Mouse (Mus musculus) MEL (cell line): ENCODE data around the gene Fkbp6. TPM values are rescaled to one million over a fixed set of nuclear protein-coding genes. Genes with fewer than 3 reads are reported as not detected.

Experiments
- DNase-seq: peaks from one replicate; pipeline ENCODE4 v3.0.0; 2011; ENCODE audit warnings: low read depth, low spot score
- H3K27ac ChIP-seq: 2 replicates; pipeline ENCODE4 v1.5.1; 2012; ENCODE audit warnings: low read depth, mild to moderate bottlenecking, control low read depth, low read length, moderate library complexity; ENCODE audit not compliant: control insufficient read depth
- H3K27me3 ChIP-seq, 2 experiments: fragments of 150-350 bp in 1 of 2; sonication (generic) in 1 of 2; 2 replicates each; pipeline ENCODE4 v1.6.1; 2012; ENCODE audit warnings: low read length in 2 of 2, mild to moderate bottlenecking in 2 of 2, improper control_type of control experiment in 1 of 2, moderate library complexity in 1 of 2; ENCODE audit not compliant: insufficient read depth in 2 of 2, control insufficient read depth in 1 of 2
- H3K36me3 ChIP-seq, 2 experiments: 2 replicates each; pipeline ENCODE4 v1.6.1; 2012 to 2014; ENCODE audit warnings: low read length in 2 of 2, improper control_type of control experiment in 1 of 2, inconsistent platforms in 1 of 2, mild to moderate bottlenecking in 1 of 2; ENCODE audit not compliant: insufficient read depth in 2 of 2, control insufficient read depth in 1 of 2
- H3K4me1 ChIP-seq, 2 experiments: fragments of 150-350 bp in 1 of 2; sonication (generic) in 1 of 2; 2 replicates each; pipeline ENCODE4 v1.6.1; 2012; ENCODE audit warnings: low read length in 2 of 2, improper control_type of control experiment in 1 of 2, mild to moderate bottlenecking in 1 of 2; ENCODE audit not compliant: insufficient read depth in 2 of 2, control insufficient read depth in 1 of 2
- H3K4me3 ChIP-seq, 2 experiments: fragments of 150-350 bp in 1 of 2; sonication (generic) in 1 of 2; 2 replicates each; pipeline ENCODE4 v1.5.1; 2012; ENCODE audit warnings: low read depth in 2 of 2, low read length in 2 of 2, mild to moderate bottlenecking in 2 of 2, moderate library complexity in 2 of 2, control low read depth in 1 of 2, improper control_type of control experiment in 1 of 2; ENCODE audit not compliant: control insufficient read depth in 1 of 2, insufficient read depth in 1 of 2
- H3K79me2 ChIP-seq: 2 replicates; pipeline ENCODE4 v1.6.1; 2012; ENCODE audit warnings: mild to moderate bottlenecking, low read length, moderate library complexity; ENCODE audit not compliant: control insufficient read depth, poor library complexity, insufficient read depth
- H3K9ac ChIP-seq: 2 replicates; pipeline ENCODE4 v1.6.1; 2012; ENCODE audit warnings: low read depth, mild to moderate bottlenecking, control low read depth, low read length, moderate library complexity; ENCODE audit not compliant: control insufficient read depth, poor library complexity, severe bottlenecking
- H3K9me3 ChIP-seq: fragments of 150-350 bp; sonication (generic); replicated peaks from 2 replicates; pipeline ENCODE4 v1.6.1; 2012; ENCODE audit warnings: mild to moderate bottlenecking, low read length, improper control_type of control experiment, moderate library complexity; ENCODE audit not compliant: insufficient read depth
- BHLHE40 ChIP-seq: IDR thresholded peaks from 2 replicates; pipeline ENCODE4 v1.6.1; 2012; ENCODE audit warnings: low read depth, mild to moderate bottlenecking, inconsistent platforms, low read length, improper control_type of control experiment, borderline replicate concordance
- E2F4 ChIP-seq: IDR thresholded peaks from 2 replicates; pipeline ENCODE4 v1.6.1; 2011; ENCODE audit warnings: low read depth, low read length, improper control_type of control experiment, borderline replicate concordance
- EP300 ChIP-seq, 2 experiments: IDR thresholded peaks; 2 replicates each; pipeline ENCODE4 v1.6.1; 2011; ENCODE audit warnings: improper control_type of control experiment in 2 of 2, low read length in 2 of 2, low read depth in 1 of 2, mild to moderate bottlenecking in 1 of 2
- KAT2A ChIP-seq: conservative IDR thresholded peaks from 2 replicates; pipeline ENCODE4 v1.6.1; 2012; ENCODE audit warnings: low read depth, low read length, improper control_type of control experiment, inconsistent platforms
- MAFK ChIP-seq: IDR thresholded peaks from 2 replicates; pipeline ENCODE4 v1.6.1; 2011; ENCODE audit warnings: low read depth, mild to moderate bottlenecking, low read length, improper control_type of control experiment, borderline replicate concordance
- MAX ChIP-seq: IDR thresholded peaks from 2 replicates; pipeline ENCODE4 v1.6.1; 2011; ENCODE audit warnings: low read length, improper control_type of control experiment
- MEF2A ChIP-seq: IDR thresholded peaks from 2 replicates; pipeline ENCODE4 v1.6.1; 2014; ENCODE audit warnings: low read depth, mild to moderate bottlenecking, inconsistent platforms, low read length, improper control_type of control experiment; ENCODE audit not compliant: poor library complexity, insufficient replicate concordance, severe bottlenecking; ENCODE audit errors: extremely low read depth
- MXI1 ChIP-seq: IDR thresholded peaks from 2 replicates; pipeline ENCODE4 v1.6.1; 2011; ENCODE audit warnings: mild to moderate bottlenecking, low read depth, low read length, improper control_type of control experiment
- MYB ChIP-seq: IDR thresholded peaks from 2 replicates; pipeline ENCODE4 v1.6.1; 2011; ENCODE audit warnings: mild to moderate bottlenecking, low read depth, low read length, improper control_type of control experiment
- MYC ChIP-seq: IDR thresholded peaks from 2 replicates; pipeline ENCODE4 v1.6.1; 2011; ENCODE audit warnings: low read depth, mild to moderate bottlenecking, low read length, improper control_type of control experiment, moderate library complexity
- NELFE ChIP-seq: IDR thresholded peaks from 2 replicates; pipeline ENCODE4 v1.6.1; 2011; ENCODE audit warnings: low read depth, low read length, improper control_type of control experiment
- POLR2AphosphoS2 ChIP-seq: IDR thresholded peaks from 2 replicates; pipeline ENCODE4 v1.6.1; 2011; ENCODE audit warnings: low read length, improper control_type of control experiment
- RCOR1 ChIP-seq: IDR thresholded peaks from 2 replicates; pipeline ENCODE4 v1.6.1; 2012; ENCODE audit warnings: low read depth, mild to moderate bottlenecking, inconsistent platforms, low read length, improper control_type of control experiment
- SIN3A ChIP-seq: IDR thresholded peaks from 2 replicates; pipeline ENCODE4 v1.6.1; 2012; ENCODE audit warnings: low read length, improper control_type of control experiment, inconsistent platforms
- SMC3 ChIP-seq: IDR thresholded peaks from 2 replicates; pipeline ENCODE4 v1.6.1; 2011; ENCODE audit warnings: low read depth, low read length, improper control_type of control experiment
- TAL1 ChIP-seq: IDR thresholded peaks from 2 replicates; pipeline ENCODE4 v1.6.1; 2012; ENCODE audit warnings: mild to moderate bottlenecking, inconsistent platforms, low read length, moderate library complexity, mixed read lengths
- TBP ChIP-seq: IDR thresholded peaks from 2 replicates; pipeline ENCODE4 v1.8.0; 2011; ENCODE audit warnings: low read depth, low read length, improper control_type of control experiment
- USF1 ChIP-seq: IDR thresholded peaks from 2 replicates; pipeline ENCODE4 v1.6.1; 2014; ENCODE audit warnings: low read depth, mild to moderate bottlenecking, inconsistent platforms, low read length, improper control_type of control experiment, moderate library complexity
- ZC3H11A ChIP-seq: IDR thresholded peaks from 2 replicates; pipeline ENCODE4 v1.6.1; 2012; ENCODE audit warnings: low read depth, mild to moderate bottlenecking, inconsistent platforms, low read length, improper control_type of control experiment
- ZKSCAN1 ChIP-seq: IDR thresholded peaks from 2 replicates; pipeline ENCODE4 v1.6.1; 2012; ENCODE audit warnings: low read depth, mild to moderate bottlenecking, inconsistent platforms, low read length, improper control_type of control experiment, moderate library complexity
- ZMIZ1 ChIP-seq: IDR thresholded peaks from 2 replicates; pipeline ENCODE4 v1.6.1; 2012; ENCODE audit warnings: low read depth, mild to moderate bottlenecking, inconsistent platforms, low read length, improper control_type of control experiment, moderate library complexity
- polyA plus RNA-seq, 2 experiments: library from polyadenylated mRNA; stranded (reverse) in 1 of 2; unstranded in 1 of 2; fragments of >175 nt in 1 of 2; fragments of >200 nt in 1 of 2; gene quantifications; 2 replicates each; pipeline versions ENCODE4 v1.2.1 to v1.2.4; 2012; ENCODE audit warnings: low replicate concordance in 2 of 2, low read depth in 1 of 2; ENCODE audit not compliant: insufficient read length in 2 of 2, insufficient read depth in 1 of 2, missing spikeins in 1 of 2
- total RNA-seq: library from RNA; depleted of rRNA; stranded (reverse); fragments of 300-350 nt; gene quantifications from 2 replicates; pipeline ENCODE4 v1.2.3, GENCODE M21; 2012

The Fkbp6 gene
- total and polyA plus RNA-seq, 3 experiments, result 0.10 to 0.19 TPM; not detected in 1

GRCm38 (mm10) chr5:135362572-135362971 is 12.7 kb upstream of the Fkbp6 start:
- no peak overlapping the region for H3K4me3 ChIP-seq
- H3K27me3 ChIP-seq, result peaks cover 2% of the 10 kb centered on the region in 2 experiments; a peak in 3 of 4 replicates
- H3K9ac ChIP-seq, result no peak overlapping the region
- no peak overlapping the region for H3K27ac ChIP-seq
- DNase-seq, result no peak
- H3K36me3 ChIP-seq, result no peaks in the 10 kb centered on the region
- 0 out of 2 replicates have a peak, but pooled peaks have one; percentile 19 for TF ChIP-seq MAFK
- TF ChIP-seq MYB, result no peak
- no peaks in the 10 kb centered on the region for H3K9me3 ChIP-seq
- H3K4me1 ChIP-seq, result no peaks in the 10 kb centered on the region
- no peaks in the 10 kb centered on the region for H3K79me2 ChIP-seq

- TF ChIP-seq SMC3, result no peak
- no peak for TF ChIP-seq RCOR1
- no peak for TF ChIP-seq TAL1
- no peak for TF ChIP-seq NELFE
- no peak for TF ChIP-seq SIN3A
- TF ChIP-seq ZC3H11A, result no peak
- no peak for TF ChIP-seq TBP
- no peak for TF ChIP-seq MYC
- no peak for TF ChIP-seq USF1
- no peak for TF ChIP-seq POLR2AphosphoS2
- no peak for TF ChIP-seq ZKSCAN1
- TF ChIP-seq MAX, result no peak
- TF ChIP-seq MXI1, result no peak
- TF ChIP-seq E2F4, result no peak
- TF ChIP-seq KAT2A, result no peak
- TF ChIP-seq BHLHE40, result no peak
- TF ChIP-seq MEF2A, result no peak
- no peak for TF ChIP-seq EP300 (IDR thresholded peaks at IDR 0.05; ENCODE audit: low read depth in 1 of 2, low read length in 2 of 2)
- TF ChIP-seq ZMIZ1, result no peak
- Histone ChIP-seq H3K79me2 (no peaks in the 10 kb centered on the region), H3K27ac (no peak overlapping the region), H3K4me1 (no peaks in the 10 kb centered on the region), H3K36me3 (no peaks in the 10 kb centered on the region), H3K9ac (no peak overlapping the region), H3K27me3 (peaks cover 2 to 5% of the 10 kb centered on the region in 2 experiments; a peak in 3 of 4 replicates), H3K9me3 (no peaks in the 10 kb centered on the region), H3K4me3 (no peak overlapping the region)
- no peak for DNase-seq
Observed at GRCm38 (mm10) chr5:135359772-135360171, 9.9 kb upstream of the Fkbp6 start.
